Mouse (Mus musculus) stomach, embryonic 14.5 days (tissue): ENCODE data around the gene Cideb. TPM values are rescaled to one million over a fixed set of nuclear protein-coding genes. Genes with fewer than 3 reads are reported as not detected.
"Not testable (repeated sequence)": the region's sequence is repeated elsewhere in the genome, so short reads cannot be mapped to it uniquely, and the experiment has no call there.

Experiments
- ATAC-seq: fragments of 200-750 bp; cut with Nextera tagmentation; 2 replicates; pipeline ENCODE4 v1.8.0; 2017; ENCODE audit warnings: low read depth, moderate TSS enrichment; ENCODE audit not compliant: insufficient number of reproducible peaks, insufficient read depth, low FRiP score
- H3K27ac ChIP-seq: fragments of 300-500 bp; sonication (generic); 2 replicates; pipeline ENCODE4 v1.5.1; 2014; ENCODE audit warnings: mild to moderate bottlenecking, low read length, moderate library complexity, mixed read lengths
- H3K27me3 ChIP-seq: fragments of 300-500 bp; sonication (generic); 2 replicates; pipeline ENCODE4 v1.6.1; 2014; ENCODE audit warnings: low read length, control low read depth, mixed read lengths; ENCODE audit not compliant: control insufficient read depth, insufficient read depth
- H3K36me3 ChIP-seq: fragments of 300-500 bp; sonication (generic); 2 replicates; pipeline ENCODE4 v1.6.1; 2014; ENCODE audit warnings: mild to moderate bottlenecking, control low read depth, low read length, moderate library complexity, mixed read lengths; ENCODE audit not compliant: control insufficient read depth, insufficient read depth
- H3K4me1 ChIP-seq: fragments of 300-500 bp; sonication (generic); 2 replicates; pipeline ENCODE4 v1.6.1; 2014; ENCODE audit warnings: low read length, control low read depth, mixed read lengths; ENCODE audit not compliant: control insufficient read depth, insufficient read depth
- H3K4me2 ChIP-seq: fragments of 300-500 bp; sonication (generic); replicated peaks from 2 replicates; pipeline ENCODE4 v1.6.1; 2014; ENCODE audit warnings: low read depth, low read length, control low read depth
- H3K4me3 ChIP-seq: fragments of 300-500 bp; sonication (generic); 2 replicates; pipeline ENCODE4 v1.5.1; 2014; ENCODE audit warnings: low read depth, low read length, control low read depth
- H3K9ac ChIP-seq: fragments of 300-500 bp; sonication (generic); replicated peaks from 2 replicates; pipeline ENCODE4 v1.6.1; 2014; ENCODE audit warnings: low read depth, mild to moderate bottlenecking, control low read depth, low read length, moderate library complexity, mixed read lengths
- H3K9me3 ChIP-seq: fragments of 300-500 bp; sonication (generic); 2 replicates; pipeline ENCODE4 v1.6.1; 2016; ENCODE audit warnings: low read depth, low read length, control low read depth; ENCODE audit not compliant: control insufficient read depth
- WGBS: fragments of 180-500 bp; shearing (Covaris S2); extraction: QIAGEN DNeasy Blood & Tissue Kit; methylation state at CpG from one replicate; pipeline ENCODE4 v1.1.7; 2014; 5-methylcytosine and 5-hydroxymethylcytosine counted together
- polyA plus RNA-seq: library from polyadenylated mRNA; unstranded; fragments of >200 nt; fragmentation: Nextera tagmentation; extraction: Ambion mirVana; gene quantifications from 2 replicates; pipeline ENCODE4 v1.2.1, GENCODE M21; 2014

Gene Cideb
- polyA plus RNA-seq, 1 experiment from 2014 or later, result 2.6 TPM

- peak within 1 kb of the TSS; percentile 47 for H3K4me3 ChIP-seq
- no peaks in the 10 kb centered on the region for H3K36me3 ChIP-seq
- no peak for ATAC-seq
- peak within 1 kb of the TSS; percentile 63 for H3K9ac ChIP-seq
- H3K27ac ChIP-seq, result no peak within 1 kb of the TSS
- H3K4me2 ChIP-seq, result peak within 1 kb of the TSS; percentile 98
- peaks cover 8% of the 10 kb centered on the region; the same call in 1 of the 2 replicates for H3K27me3 ChIP-seq
- 78% methylated on average over 6 of the region's 6 CpGs for WGBS
- H3K9me3 ChIP-seq, result no peaks in the 10 kb centered on the region
- peaks cover 6% of the 10 kb centered on the region; the same call in 1 of the 2 replicates for H3K4me1 ChIP-seq
Observed at GRCm38 (mm10) chr14:55761163-55761562, 2.9 kb upstream of the Cideb start, which contains the start of gene Ltb4r2. TSS of gene Ltb4r2 (plus strand) at chr14:55761428.

- peak; percentile 17; the same call in 1 of the 2 replicates for ATAC-seq
- H3K9ac ChIP-seq, H3K9me3 ChIP-seq, H3K27me3 ChIP-seq, H3K27ac ChIP-seq, H3K4me1 ChIP-seq, H3K36me3 ChIP-seq: not testable (repeated sequence)
- Histone ChIP-seq H3K4me3 (0 out of 2 replicates have a peak overlapping the region, but pooled peaks have one; percentile 8), H3K4me2 (peak overlapping the region; percentile 40)
- WGBS, result 2% methylated on average over 6 of the region's 6 CpGs
Observed at GRCm38 (mm10) chr14:55760156-55760555, 1.9 kb upstream of the Cideb start.

DNA sequence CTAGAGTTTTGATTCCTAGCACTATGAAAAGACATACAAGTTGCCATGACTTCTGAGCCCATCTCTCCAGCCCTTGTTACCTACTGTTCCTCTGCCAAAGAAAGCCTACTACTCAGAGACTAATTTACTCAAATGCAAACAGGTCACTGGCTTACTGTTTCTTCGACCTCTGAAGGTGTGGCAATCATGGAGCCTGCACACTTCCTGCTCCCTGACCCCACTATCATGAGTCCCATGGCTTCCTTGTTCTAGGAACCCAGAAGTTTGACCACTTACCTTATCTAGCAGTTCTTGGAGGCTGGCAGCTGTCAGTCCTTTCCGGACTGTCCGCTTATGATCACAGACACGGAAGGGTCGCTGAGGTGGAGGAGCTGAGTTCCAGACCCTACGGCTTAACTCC, 692 bp downstream of the Cideb start:
- Histone ChIP-seq H3K4me2 (no peak overlapping the region), H3K36me3 (peaks cover 31% of the 10 kb centered on the region), H3K27me3 (peaks cover 8% of the 10 kb centered on the region; the same call in 1 of the 2 replicates), H3K9me3 (no peaks in the 10 kb centered on the region), H3K4me1 (peaks cover 6% of the 10 kb centered on the region; the same call in 1 of the 2 replicates), H3K4me3 (no peak overlapping the region), H3K9ac (no peak overlapping the region), H3K27ac (no peak overlapping the region)
- WGBS, result 82% methylated on average over 6 of the region's 6 CpGs
- ATAC-seq, result no peak

- no peaks in the 10 kb centered on the region for H3K9me3 ChIP-seq
- H3K27ac ChIP-seq, result no peak overlapping the region
- H3K9ac ChIP-seq, result no peak overlapping the region
- H3K4me1 ChIP-seq, result peaks cover 17% of the 10 kb centered on the region; the same call in 1 of the 2 replicates
- WGBS, result 89% methylated on average over 10 of the region's 10 CpGs
- peaks cover 16% of the 10 kb centered on the region for H3K36me3 ChIP-seq
- no peak overlapping the region; the same call in 1 of the 2 replicates for H3K4me3 ChIP-seq
- H3K27me3 ChIP-seq, result no peaks in the 10 kb centered on the region
- no peak for ATAC-seq
- peak overlapping the region; percentile 97; the same call in 1 of the 2 replicates for H3K4me2 ChIP-seq
Observed at GRCm38 (mm10) chr14:55747051-55747847, 11.0 kb downstream of the Cideb start.

DNA sequence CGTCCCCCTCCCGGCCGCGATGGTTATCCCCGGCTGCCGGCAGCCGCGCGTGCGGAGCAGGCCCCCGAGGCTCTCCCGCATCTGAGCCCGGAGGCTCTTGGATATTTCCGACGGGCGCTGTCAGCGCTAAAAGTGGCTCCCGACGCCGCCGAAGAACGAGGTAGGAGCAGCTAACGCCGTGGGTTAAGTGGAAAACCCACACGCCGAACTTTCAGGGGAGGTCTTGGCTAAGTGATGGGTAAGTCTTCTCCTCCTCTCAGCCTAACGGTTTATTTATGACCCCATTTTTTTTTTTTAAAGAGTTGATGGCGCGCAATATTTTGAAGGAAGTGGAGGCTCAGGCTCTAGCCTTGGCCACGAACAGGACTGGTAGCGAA, 12.4 kb downstream of the Cideb start:
- H3K4me2 ChIP-seq, result peak overlapping the region; percentile 97
- peak overlapping the region; percentile 63 for H3K9ac ChIP-seq
- 0% methylated on average over 31 of the region's 31 CpGs for WGBS
- peak; percentile 11; the same call in 1 of the 2 replicates for ATAC-seq
- peak overlapping the region; percentile 85 for H3K4me3 ChIP-seq
- H3K27me3 ChIP-seq, result no peaks in the 10 kb centered on the region
- peaks cover 12% of the 10 kb centered on the region for H3K36me3 ChIP-seq
- 0 out of 2 replicates have a peak overlapping the region, but pooled peaks have one; percentile 18 for H3K27ac ChIP-seq
- no peaks in the 10 kb centered on the region for H3K9me3 ChIP-seq
- H3K4me1 ChIP-seq, result peaks cover 17% of the 10 kb centered on the region; the same call in 1 of the 2 replicates

DNA sequence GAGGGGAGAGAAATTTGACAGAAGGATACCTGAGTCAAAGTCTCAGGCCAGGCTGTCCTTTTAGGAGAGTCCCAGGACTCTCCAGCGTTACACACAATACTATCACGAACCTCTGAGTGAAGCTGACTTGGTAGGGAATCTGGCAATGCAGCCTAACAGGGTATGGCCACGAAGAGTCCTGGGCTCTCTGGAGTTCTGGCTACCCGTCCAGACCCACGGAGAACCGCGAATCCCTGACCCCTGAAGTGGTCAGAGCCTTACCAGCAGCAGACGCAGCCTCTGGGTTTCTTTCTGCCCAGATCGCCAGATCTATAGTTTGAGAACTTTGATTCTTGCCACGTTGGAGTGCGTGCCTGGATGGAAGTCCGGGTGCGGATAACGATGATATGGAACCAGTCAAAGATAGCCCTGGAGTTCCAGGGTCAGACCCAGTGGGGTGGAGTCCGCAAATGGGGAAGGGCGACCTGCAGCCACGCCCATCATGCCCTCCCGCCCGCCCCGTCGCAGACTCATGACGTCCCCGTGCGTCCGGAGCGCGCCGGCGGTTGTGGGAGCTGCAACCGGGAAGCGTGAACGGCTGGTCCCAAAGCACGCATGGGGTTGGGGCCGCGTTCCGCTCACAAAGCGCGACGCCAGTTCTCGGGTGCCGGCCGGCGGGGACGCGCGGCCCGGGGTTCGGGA, 12.9 kb downstream of the Cideb start, which contains the start of the genes Dhrs1 and Nop9:
TSS of gene Dhrs1 (minus strand) at position 511 of the 681 bp plus-strand sequence.
TSS of gene Nop9 (plus strand) at position 514 of the 681 bp plus-strand sequence.
- H3K4me1 ChIP-seq, result peaks cover 17% of the 10 kb centered on the region; the same call in 1 of the 2 replicates
- H3K9me3 ChIP-seq, result no peaks in the 10 kb centered on the region
- H3K4me3 ChIP-seq, result peak within 1 kb of the TSS; percentile 85
- H3K27ac ChIP-seq, result 0 out of 2 replicates have a peak within 1 kb of the TSS, but pooled peaks have one; percentile 18
- H3K4me2 ChIP-seq, result peak within 1 kb of the TSS; percentile 97
- WGBS, result 2% methylated on average over 48 of the region's 48 CpGs
- peaks cover 14% of the 10 kb centered on the region; the same call in 1 of the 2 replicates for H3K36me3 ChIP-seq
- peak within 1 kb of the TSS; percentile 63 for H3K9ac ChIP-seq
- H3K27me3 ChIP-seq, result no peaks in the 10 kb centered on the region
- peak; percentile 77; the same call in 1 of the 2 replicates for ATAC-seq

GRCm38 (mm10) chr14:55743711-55744110, 14.5 kb downstream of the Cideb start:
- no peak overlapping the region for H3K4me3 ChIP-seq
- 20% methylated on average over 10 of the region's 10 CpGs for WGBS
- no peak overlapping the region for H3K9ac ChIP-seq
- peak; percentile 75 for ATAC-seq
- H3K9me3 ChIP-seq, result no peaks in the 10 kb centered on the region
- peaks cover 25% of the 10 kb centered on the region; the same call in 1 of the 2 replicates for H3K36me3 ChIP-seq
- peaks cover 17% of the 10 kb centered on the region; the same call in 1 of the 2 replicates for H3K4me1 ChIP-seq
- H3K27ac ChIP-seq, result no peak overlapping the region
- H3K27me3 ChIP-seq, result no peaks in the 10 kb centered on the region
- peak overlapping the region; percentile 11 for H3K4me2 ChIP-seq

DNA sequence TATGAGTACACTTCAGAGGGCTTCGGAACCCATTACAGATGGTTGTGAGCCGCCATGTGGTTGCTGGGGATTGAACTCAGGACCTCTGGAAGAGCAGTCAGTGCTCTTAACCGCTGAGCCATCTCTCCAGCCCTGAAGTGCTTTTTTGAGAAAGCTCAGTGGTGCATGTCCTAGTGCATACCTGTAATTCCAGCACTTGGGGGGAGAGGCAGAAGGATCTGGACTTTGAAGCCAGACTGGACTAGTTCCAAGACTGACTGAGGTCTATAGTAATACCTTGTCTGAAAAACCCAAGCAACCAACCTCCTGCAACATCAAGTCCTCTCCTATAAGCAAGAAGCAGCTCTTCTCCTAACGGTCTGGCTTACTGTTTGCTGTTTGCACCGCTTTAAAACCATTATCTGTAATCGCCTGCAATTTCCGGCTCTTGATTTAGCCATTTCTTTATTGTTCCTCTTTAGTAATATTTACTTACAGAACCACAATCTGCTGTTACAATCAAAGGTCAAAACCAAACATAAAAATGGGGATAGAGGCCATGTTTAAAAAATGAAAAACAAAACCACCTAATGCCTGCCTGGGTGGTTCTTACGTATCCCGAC, 21.1 kb downstream of the Cideb start:
- no peak overlapping the region for H3K4me2 ChIP-seq
- no peak overlapping the region for H3K4me3 ChIP-seq
- no peak overlapping the region for H3K9ac ChIP-seq
- no peaks in the 10 kb centered on the region for H3K27me3 ChIP-seq
- ATAC-seq, result no peak
- 84% methylated on average over 9 of the region's 9 CpGs for WGBS
- H3K27ac ChIP-seq, result no peak overlapping the region
- peaks cover 28% of the 10 kb centered on the region; the same call in 1 of the 2 replicates for H3K36me3 ChIP-seq
- H3K4me1 ChIP-seq, result no peaks in the 10 kb centered on the region
- no peaks in the 10 kb centered on the region for H3K9me3 ChIP-seq
